Mouse (Mus musculus) olfactory bulb, adult 2 months (tissue): ENCODE data around the gene Hoxb8. TPM values are rescaled to one million over a fixed set of nuclear protein-coding genes. Genes with fewer than 3 reads are reported as not detected.

ENCODE experiments used
- H3K27ac ChIP-seq: fragments of 200-500 bp; 2 replicates; pipeline ENCODE4 v1.5.1; 2012; ENCODE audit warnings: low read depth, low read length; ENCODE audit not compliant: insufficient read depth
- H3K4me1 ChIP-seq: fragments of 200-500 bp; 2 replicates; pipeline ENCODE4 v1.6.1; 2012; ENCODE audit warnings: low read length; ENCODE audit not compliant: control insufficient read depth, insufficient read depth
- H3K4me3 ChIP-seq: fragments of 200-500 bp; 2 replicates; pipeline ENCODE4 v1.5.1; 2012; ENCODE audit warnings: mild to moderate bottlenecking, low read depth, low read length, moderate library complexity; ENCODE audit not compliant: insufficient read depth
- CTCF ChIP-seq: fragments of 200-500 bp; IDR thresholded peaks from 2 replicates; pipeline ENCODE4 v1.5.1; 2012; ENCODE audit warnings: low read depth, mild to moderate bottlenecking, low read length, moderate library complexity; ENCODE audit not compliant: insufficient read depth
- POLR2A ChIP-seq: fragments of 200-500 bp; IDR thresholded peaks from 2 replicates; pipeline ENCODE4 v1.6.1; 2012; ENCODE audit warnings: mild to moderate bottlenecking, low read depth, low read length, moderate library complexity; ENCODE audit not compliant: insufficient read depth
- WGBS: fragments of 180-500 bp; shearing (Covaris S2); methylation state at CpG from one replicate; pipeline ENCODE4 v1.1.7; 2018; 5-methylcytosine and 5-hydroxymethylcytosine counted together
- polyA plus RNA-seq: library from polyadenylated mRNA; stranded (reverse); fragments of >200 nt; gene quantifications from 2 replicates; pipeline ENCODE4 v1.2.4, GENCODE M21; 2012; ENCODE audit warnings: low replicate concordance; ENCODE audit not compliant: missing spikeins, insufficient read depth, insufficient read length

Hoxb8 gene
- polyA plus RNA-seq, 1 experiment, result not detected

DNA sequence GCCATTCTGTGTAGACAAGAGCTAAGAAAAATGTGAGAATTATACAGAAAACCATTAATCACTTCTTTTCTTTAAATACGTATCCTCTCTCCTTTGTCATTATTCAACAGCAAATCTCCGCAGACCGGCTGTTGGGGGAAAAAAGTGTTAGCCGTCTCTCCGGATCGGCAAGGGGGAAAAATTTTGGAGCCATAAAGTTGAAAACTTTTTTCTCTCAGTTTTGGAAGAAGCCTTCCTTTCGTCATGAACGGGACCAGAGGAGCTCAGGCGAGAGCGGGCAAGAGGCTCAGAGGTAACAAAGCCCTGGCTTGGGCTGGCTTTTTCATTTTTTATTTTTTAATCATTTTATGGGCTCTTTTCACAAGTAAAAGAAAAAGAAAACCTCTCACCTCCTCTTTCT, 41.4 kb downstream of the Hoxb8 start, which contains the start of gene Hoxb3:
TSS of gene Hoxb3 (plus strand) at position 173 of the 400 bp plus-strand sequence.
- Histone ChIP-seq H3K4me3 (no peak within 1 kb of the TSS), H3K4me1 (no peaks in the 10 kb centered on the region), H3K27ac (no peak within 1 kb of the TSS)
- WGBS, result 7% methylated on average over 10 of the region's 10 CpGs
- TF ChIP-seq CTCF (no peak), POLR2A (no peak)

DNA sequence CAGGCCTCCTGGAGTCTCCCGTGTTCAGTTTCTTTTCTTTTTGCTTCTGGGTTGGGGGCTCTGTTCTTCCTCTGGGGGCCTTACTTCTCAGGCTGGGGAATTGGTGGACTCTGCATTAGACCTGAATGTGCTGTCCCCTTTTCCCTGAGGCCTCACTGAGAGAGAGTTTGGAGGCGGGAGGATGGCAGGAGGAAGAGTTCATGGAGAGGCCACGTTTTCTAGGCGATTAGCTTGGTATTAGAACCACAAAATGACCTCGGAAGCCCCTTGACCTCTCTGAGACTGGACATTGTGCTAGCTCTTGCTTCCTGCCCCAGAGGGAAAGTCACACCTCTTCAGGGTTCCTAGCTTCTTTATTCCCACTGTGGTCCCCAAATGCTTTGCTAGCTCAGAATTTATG, 42.4 kb downstream of the Hoxb8 start:
- 2% methylated on average over 5 of the region's 5 CpGs for WGBS
- H3K4me3 ChIP-seq, result no peak overlapping the region
- H3K4me1 ChIP-seq, result no peaks in the 10 kb centered on the region
- no peak for TF ChIP-seq CTCF
- TF ChIP-seq POLR2A, result no peak
- no peak overlapping the region for H3K27ac ChIP-seq

DNA sequence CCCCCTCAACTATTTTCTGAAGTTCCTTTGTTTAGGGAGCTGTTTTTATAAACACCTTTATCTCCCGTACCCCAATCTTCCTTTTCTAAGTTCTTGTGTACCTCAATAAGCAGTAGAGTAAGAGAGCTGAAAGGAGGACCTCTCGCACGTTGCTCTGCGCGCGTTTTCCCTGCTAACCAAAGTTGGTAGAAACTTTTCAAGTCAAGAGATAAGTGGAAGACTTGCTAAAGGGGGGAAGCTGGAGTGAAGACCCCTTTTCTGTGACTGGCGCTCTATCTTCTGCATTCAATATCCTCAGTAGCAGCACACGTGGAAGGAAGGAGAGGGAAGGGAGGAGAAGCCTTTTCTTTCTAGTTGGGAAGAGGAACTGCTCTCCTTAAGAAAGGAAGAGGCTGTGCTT, 43.3 kb downstream of the Hoxb8 start:
- Histone ChIP-seq H3K4me1 (no peaks in the 10 kb centered on the region), H3K4me3 (no peak overlapping the region), H3K27ac (no peak overlapping the region)
- 5% methylated on average over 8 of the region's 8 CpGs for WGBS
- TF ChIP-seq POLR2A (no peak), CTCF (no peak)

DNA sequence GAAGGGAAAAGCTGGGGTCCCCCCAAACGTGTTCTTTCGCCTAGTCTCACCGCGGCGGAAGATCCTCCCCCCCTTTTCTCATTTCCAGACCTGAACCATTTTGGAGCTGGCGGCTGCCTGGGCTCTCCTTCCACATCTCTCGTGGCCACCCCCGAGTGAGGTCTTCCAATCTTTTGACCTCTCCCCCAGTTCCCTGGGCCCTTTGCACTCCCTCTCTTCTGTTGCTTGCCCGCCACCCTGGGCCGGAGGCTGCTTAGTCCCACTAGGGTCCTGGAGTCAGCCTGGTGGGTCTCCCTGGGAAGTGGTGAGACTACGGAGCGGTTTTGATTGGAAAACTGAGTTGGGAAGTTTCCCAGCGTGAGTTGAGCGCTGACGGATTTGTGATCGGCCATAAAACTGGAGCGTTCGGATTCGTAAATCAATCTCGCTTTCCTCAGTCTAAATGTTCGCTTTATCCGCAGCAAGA, 44.1 kb downstream of the Hoxb8 start:
- TF ChIP-seq CTCF (no peak), POLR2A (no peak)
- whole genome bisulfite sequencing, result 8% methylated on average over 22 of the region's 22 CpGs
- no peak overlapping the region for H3K27ac ChIP-seq
- H3K4me3 ChIP-seq, result no peak overlapping the region
- no peaks in the 10 kb centered on the region for H3K4me1 ChIP-seq

DNA sequence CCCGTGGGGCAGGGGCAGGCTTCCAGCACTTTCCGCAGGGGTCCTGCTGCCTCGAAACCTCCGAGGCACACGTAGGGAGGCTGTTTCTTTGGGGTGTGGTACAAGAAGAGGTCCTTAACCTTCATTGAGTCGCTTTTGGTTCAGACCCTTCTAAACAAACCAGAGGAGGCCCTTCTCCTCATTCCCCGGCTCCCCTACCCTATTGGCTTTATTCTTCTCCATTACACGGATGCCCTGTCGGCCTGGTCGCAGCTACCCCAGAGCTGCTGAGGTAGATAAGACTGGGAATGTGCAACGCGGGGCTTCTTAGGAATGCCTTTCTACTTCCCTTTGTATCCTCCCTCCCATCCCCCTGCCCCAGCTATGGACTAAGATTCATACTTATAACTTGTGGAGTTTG, 45.0 kb downstream of the Hoxb8 start:
- WGBS, result 2% methylated on average over 12 of the region's 12 CpGs
- H3K4me3 ChIP-seq, result no peak overlapping the region
- TF ChIP-seq CTCF (no peak), POLR2A (no peak)
- H3K4me1 ChIP-seq, result no peaks in the 10 kb centered on the region
- H3K27ac ChIP-seq, result no peak overlapping the region

DNA sequence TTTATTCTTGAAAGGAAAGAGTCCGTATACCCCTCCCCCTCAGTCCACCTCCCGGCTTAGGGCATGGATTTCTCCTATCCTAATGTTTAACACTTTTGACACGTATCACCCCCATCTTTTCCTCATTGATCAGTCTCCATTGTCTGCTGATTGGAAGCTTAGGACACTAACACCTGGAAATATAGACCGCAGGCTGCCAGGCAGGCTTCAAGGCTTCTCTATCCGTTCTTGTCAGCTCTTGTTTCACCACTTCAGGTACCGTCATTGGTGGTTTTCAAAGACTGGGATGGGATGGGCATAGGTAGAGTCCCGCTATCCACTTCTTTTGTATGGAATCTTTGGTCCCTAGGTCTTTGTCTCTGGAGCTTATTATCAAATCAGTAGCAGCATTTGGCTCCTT, 45.4 kb downstream of the Hoxb8 start:
- 3% methylated on average over 7 of the region's 7 CpGs for WGBS
- Histone ChIP-seq H3K27ac (no peak overlapping the region), H3K4me1 (no peaks in the 10 kb centered on the region), H3K4me3 (no peak overlapping the region)
- no peak for TF ChIP-seq CTCF
- TF ChIP-seq POLR2A, result no peak

DNA sequence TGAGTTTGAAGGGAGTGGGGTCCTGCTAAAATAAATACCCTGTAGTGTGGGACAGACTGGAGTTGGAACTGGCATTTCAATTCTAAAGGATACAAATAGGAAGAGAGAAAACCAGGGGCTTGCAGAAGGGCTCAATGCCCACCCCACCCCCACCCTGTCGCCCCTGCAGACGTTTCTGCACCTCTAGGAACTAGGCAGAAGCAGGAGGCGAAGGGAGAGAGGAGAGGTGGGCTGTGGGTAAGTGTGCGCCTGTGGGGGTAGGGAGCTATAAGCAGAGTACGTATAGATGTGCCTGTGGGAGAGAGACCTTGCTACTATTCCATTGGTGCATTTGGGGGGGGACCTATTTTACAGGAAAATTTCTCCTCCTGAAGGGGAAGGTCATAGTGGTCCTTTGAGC, 46.0 kb downstream of the Hoxb8 start:
- Histone ChIP-seq H3K4me3 (no peak overlapping the region), H3K4me1 (no peaks in the 10 kb centered on the region; the same call in 1 of the 2 replicates)
- TF ChIP-seq CTCF (no peak), POLR2A (no peak)

DNA sequence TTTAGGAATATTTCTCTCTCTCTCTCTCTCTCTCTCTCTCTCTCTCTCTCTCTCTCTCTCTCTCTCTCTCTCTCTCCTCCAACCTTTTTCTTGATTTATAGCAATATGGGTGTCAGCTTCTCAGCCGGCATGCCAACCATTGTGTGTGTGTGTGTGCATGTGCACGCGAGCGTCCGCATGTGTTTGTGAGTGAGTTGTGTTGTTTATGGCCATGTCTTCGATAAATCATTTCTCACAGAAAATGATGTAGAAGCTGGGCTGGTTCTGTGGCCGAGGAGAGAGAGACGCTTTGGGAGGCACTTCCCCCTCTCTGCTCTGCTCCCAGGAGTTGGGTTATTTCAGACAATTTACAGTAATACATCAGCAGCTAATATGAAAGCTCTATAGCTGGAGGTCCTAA, 46.9 kb downstream of the Hoxb8 start:
- Histone ChIP-seq H3K4me1 (no peaks in the 10 kb centered on the region; the same call in 1 of the 2 replicates), H3K27ac (no peak overlapping the region)

More for the DNA sequence above, 46.0 kb downstream of the Hoxb8 start:
- H3K27ac ChIP-seq, result no peak overlapping the region
- WGBS, result 7% methylated on average over 5 of the region's 5 CpGs

DNA sequence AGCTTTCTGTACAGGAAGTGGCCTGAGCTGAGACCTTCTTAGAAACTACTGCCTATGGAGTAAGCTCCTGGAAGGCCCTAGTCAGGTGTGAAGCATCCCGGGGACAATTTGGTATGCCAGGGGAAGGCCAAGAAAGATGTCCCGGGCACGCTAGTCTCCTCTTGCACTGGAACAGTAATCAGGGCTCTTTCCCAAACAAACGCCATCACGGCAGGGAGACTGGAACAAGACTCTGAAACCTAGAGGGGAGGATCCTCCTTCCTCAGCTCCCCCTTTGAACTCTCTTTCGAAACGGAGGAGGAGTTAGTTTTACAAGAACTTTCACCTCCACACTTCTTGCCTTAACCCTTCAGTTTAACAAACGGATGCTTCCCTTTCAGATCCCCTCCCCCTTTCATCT, 50.4 kb downstream of the Hoxb8 start:
- Histone ChIP-seq H3K4me1 (no peaks in the 10 kb centered on the region; the same call in 1 of the 2 replicates), H3K4me3 (no peak overlapping the region), H3K27ac (no peak overlapping the region)
- WGBS, result under 1% methylated on average over 8 of the region's 8 CpGs
- TF ChIP-seq CTCF, result no peak
- no peak for TF ChIP-seq POLR2A

More for the DNA sequence above, 46.9 kb downstream of the Hoxb8 start:
- WGBS, result 7% methylated on average over 8 of the region's 8 CpGs
- no peak for TF ChIP-seq POLR2A
- no peak for TF ChIP-seq CTCF
- H3K4me3 ChIP-seq, result no peak overlapping the region

DNA sequence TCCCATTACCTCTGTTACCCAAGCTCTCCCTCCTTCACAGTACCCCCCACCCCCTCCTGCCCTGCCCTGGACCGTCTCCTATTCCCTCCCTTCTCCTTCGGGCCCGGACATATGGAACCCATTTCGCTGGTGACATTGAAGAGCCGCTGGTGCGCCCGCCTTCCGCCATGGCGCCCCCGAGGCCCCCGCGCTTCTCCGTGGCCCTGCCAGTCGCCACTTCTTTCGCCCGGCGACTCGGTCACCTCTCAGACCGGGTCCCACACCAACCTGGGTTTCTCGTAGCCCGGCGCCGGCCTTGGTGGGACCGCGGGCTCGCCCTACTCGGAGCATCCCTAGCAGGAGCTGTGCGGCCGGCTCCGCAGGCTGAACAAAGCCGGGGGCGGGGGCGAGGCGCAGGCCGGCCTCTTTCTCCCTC, 50.9 kb downstream of the Hoxb8 start:
- TF ChIP-seq POLR2A (no peak), CTCF (no peak)
- H3K4me3 ChIP-seq, result no peak overlapping the region

More for the DNA sequence above, 50.9 kb downstream of the Hoxb8 start:
- 2% methylated on average over 35 of the region's 35 CpGs for WGBS
- no peaks in the 10 kb centered on the region; the same call in 1 of the 2 replicates for H3K4me1 ChIP-seq
- no peak overlapping the region for H3K27ac ChIP-seq
